Mouse (Mus musculus) NIH3T3 (cell line): ENCODE measurements around the gene Apol9a.

Source experiments
- DNase-seq: peaks from one replicate; pipeline ENCODE4 v3.0.0-alpha.2; 2012; ENCODE audit warnings: low read depth

The Apol9a gene

DNA sequence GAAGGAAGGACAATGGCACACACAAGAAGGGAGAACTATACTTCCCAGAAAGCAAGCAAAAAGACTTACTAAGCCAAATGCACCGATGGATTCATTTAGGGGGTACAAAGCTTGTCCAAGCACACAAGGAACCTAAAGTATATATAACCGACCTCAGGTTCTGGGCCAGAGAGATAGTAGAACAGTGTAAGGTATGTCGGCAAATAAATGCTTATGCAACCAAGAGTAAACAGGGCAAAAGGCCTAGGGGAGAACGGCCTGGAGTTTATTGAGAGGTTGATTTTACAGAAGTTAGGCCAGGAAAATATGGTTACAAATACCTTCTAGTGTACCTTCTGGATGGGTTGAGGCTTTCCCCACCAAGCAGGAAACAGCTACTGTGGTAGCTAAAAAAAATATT, 33.5 kb downstream of the Apol9a start:
- DNase-seq = no peak

- DNase-seq = peak; percentile 44
These were observed 34.0 kb downstream of the Apol9a start for GRCm38 (mm10) chr15:77376920-77377319.

DNA sequence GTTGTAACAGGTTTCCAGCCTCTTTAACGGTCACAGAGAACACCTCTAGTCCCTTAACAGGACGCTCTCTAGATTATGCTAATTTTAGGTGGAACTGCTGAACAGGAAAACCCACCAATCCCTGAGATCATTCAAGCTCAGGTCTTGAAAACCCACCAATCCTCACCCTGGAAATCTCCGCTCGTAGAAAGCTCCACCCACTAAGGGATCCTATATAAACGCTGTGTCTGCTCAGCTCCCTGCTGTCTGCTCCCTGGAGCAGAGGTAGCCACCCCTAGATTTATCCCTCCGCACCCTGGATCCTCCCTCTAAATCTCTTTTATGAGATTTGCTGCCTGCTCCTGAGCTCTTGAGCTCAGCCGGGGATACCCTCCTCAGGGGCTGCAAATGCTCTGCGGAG, 40.3 kb downstream of the Apol9a start:
- no peak for DNase-seq

DNA sequence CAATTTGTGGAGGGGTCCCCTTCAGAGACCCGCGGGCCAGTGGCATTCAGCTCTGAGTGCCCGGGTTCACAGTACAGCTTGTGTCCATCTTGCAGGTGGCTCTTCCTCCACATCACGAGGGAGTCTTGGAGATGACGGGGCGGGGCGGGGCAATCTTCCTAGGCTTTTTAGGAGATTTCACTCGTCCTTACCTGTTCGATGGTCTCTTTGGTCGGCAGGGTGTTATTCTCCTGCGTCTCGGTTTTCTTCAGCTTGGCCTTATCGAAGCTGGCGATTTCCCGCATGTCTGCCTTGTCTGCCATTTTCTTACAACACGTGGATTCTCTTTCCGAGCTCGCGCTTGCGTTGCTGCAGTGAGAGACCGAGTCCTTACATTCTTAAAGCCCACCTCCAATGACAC, 41.0 kb downstream of the Apol9a start:
- DNase-seq = no peak

GRCm38 (mm10) chr15:77368818-77369320, 42.1 kb downstream of the Apol9a start:
- no peak for DNase-seq

DNA sequence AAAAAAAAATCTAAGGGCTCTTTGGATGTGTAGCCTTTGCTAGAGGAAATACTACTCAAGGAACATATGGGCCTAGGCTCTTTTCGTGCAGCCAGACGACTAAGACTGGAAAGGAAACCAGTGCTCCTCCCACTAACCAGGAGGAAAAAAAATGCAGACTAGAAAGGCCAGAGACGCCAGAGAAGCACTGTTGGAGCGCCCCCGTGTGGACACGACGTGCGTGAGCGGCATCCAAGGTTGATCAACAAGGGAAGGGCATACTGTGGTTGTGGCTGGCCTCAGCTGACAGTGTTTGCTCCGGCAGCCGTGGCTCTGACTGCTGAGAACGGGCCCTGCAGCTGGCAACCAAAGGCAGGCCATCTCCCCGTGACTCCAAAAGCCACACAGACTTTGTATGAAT, 42.8 kb downstream of the Apol9a start:
- DNase-seq = peak; percentile 99

GRCm38 (mm10) chr15:77367504-77367903, 43.4 kb downstream of the Apol9a start:
- DNase-seq = no peak

DNA sequence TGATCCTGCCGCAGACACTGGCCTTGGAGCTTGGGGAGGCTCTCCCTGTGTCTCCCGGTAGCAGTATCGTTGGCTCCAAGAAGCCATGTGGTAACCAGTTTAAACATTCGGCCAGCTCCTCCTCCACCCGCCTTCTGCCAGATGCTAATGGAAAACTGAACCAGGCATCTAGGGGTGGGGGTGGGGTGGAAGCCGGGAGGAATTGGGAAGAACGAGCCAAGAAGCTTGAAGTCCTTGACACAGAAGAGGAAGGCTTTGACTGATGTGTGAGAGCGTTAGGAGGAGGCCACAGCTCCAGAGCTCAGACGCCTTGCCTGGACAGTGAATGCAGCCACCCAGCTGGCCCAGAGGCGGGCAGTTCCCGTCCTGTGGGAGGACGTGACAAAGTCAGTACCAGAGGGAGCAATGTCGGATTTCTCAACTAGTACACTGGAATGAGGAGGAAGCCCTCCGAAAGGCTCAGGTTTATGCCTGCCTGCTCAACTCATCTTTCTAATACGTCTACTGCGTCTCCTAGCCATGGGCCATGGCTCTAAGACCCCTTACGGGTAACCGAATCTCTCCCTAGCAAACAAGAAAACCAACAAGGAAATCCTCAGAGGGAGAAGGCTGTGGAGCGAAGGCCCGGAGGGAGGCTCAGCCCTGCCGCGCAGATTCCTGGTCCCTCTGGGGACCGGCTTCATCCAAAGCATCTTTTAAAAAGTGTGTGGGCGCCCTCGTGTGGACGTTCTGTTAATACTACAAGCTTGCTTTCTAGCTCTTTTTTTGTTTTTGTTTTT, 44.0 kb downstream of the Apol9a start:
- DNase-seq = peak; percentile 98

DNA sequence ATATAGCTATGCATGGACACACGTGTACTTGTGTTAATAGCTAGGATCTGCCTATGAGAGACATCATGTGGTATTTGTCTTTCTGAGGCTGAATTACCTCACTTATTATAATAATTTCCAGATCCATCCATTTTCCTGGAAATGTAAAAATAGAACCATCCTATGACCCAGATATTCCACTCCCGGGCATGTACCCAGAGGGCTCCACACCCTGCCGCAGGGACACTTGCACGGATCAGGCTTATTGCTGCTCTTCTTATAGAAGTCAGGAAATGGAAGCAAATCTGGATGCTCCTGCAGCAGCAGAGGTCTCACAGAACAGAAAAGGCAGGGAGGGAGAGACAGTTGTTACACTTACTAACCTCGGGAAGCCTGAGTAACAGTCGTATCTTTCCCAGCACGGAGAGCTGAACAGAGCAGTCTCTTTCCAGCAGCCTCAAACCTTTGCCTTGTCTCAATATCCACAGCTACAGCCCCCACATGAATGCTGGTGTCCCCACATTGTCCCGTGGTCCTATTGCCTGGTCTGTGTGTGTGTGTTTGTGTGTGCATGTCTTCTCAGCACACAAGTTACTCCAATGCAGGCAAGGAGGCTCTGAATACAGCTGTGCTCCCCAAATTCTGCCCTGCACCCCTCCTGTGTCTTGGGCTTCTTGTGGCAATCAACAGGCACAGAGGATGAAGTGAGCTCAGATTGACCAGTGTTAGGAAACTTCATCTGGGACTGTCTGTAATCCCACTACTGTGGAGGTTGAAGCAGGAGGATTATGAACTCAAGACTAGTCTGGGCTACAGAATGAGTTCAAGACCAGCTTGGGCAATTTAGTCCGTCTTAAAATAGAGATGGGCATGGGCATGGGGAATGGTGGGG, 45.0 kb downstream of the Apol9a start:
- DNase-seq = peak; percentile 91

DNA sequence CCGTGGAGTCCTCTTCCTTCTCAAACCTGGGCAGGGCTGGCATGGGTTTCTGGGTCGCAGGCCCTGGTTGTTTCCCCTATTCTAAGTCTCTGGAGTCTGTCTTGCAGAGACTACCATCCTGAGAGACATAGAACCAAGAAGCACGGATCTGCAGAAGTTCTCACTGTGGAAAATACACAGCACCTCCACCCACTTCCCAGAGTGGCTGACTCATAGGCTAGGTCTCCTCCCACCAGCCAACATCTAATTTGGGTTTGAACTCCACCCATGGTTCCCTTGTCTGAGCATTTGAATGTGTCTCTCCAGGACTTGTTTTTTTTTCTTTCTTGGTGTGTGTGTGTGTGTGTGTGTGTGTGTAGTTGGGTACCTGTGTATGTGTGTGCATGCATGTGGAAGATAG, 46.9 kb downstream of the Apol9a start:
- peak; percentile 90 for DNase-seq

- peak; percentile 36 for DNase-seq
These were observed 47.4 kb downstream of the Apol9a start for GRCm38 (mm10) chr15:77363578-77363977.

DNA sequence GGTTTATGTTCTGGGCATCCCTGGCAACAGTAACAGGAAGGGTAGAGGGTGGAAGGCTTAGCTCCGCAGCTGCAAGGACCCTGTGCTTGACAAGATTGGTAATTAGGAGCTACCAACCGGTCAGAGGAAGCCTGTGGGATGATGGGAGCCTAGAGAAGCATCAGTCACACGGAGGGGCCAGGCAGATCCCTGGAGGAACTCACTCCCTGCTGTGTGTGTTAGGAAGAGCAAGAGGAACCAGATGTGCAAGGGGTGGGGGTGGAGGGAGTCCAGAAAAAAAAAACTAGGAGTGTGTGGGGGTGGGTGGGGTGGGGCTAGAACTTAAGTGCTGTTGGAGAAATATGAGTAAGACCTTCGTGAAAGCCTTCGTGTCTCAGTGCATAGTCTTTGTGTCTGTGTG, 48.0 kb downstream of the Apol9a start:
- peak; percentile 83 for DNase-seq

DNA sequence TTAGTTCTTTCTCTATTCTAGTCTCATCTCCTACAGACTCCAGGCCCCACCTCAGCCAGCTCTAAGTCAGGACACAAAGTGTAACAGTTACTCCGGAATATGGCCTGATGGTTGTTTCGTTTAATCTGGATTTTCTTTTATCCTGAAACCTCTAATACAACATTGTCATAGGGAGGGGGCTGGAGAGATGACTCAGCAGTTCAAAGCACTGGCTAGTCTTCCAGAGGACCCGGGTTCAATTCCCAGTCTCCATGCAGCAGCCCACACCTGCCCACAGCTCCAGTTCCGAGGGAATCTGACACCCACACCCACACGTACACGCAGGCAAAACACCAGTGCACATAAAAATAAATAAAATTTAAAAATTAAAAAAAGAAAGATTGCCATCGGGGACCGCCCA, 51.0 kb downstream of the Apol9a start:
- DNase-seq = no peak

DNA sequence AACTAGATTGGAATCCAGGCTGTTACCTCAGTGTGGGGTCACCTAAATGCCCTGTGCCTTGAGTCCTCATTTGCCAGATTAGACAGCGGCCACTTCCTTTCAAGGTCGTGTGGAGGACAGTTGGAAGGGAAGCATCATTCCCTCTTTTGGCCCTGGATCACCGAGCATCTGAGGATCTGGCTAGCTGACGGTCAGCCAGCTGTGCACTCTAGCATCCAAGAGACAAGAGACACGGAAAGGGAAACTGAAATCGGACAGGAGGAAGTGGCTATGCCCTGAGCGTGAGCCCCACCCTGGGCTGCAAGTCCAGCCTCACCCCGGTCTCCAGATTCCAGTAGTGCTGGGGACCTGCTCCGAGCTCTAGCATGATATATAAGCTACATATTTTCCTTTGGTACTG, 51.4 kb downstream of the Apol9a start:
- peak; percentile 43 for DNase-seq

- no peak for DNase-seq
These were observed 51.9 kb downstream of the Apol9a start for GRCm38 (mm10) chr15:77359084-77359483.

- DNase-seq = peak; percentile 97
These were observed 52.5 kb downstream of the Apol9a start for GRCm38 (mm10) chr15:77358320-77359040.

DNA sequence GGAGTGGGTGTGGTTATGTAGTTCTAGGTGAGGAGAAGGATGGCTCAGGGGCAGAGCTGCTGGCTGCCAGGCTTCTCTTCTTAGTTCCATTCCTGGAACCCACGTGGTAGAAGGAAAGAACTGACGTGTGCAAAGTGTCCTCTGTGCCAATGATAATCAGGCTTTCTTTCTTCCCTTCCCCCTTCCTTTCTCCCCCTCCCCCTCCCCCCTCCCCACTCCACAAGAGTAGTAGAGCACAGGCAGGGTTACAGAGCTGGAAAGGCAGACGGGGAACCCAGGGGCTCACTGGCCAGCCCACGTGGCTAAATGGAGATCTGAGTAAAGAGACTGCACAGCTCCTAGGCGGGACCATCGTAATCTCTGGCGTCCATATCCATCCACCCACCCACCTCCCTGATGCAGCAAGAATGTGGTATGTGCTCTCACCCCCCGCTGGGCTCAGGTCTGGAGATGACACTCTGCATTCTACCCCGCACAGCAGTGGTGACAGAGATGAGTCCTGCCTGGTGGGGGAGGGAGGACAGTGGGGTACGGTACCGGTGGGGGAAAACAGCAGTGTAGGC, 54.6 kb downstream of the Apol9a start:
- DNase-seq = no peak

- no peak for DNase-seq
These were observed 55.9 kb downstream of the Apol9a start for GRCm38 (mm10) chr15:77354848-77355551.

- no peak for DNase-seq
These were observed 56.5 kb downstream of the Apol9a start for GRCm38 (mm10) chr15:77354496-77354847.
